In genomic region chr12:79488590-79489242, GRCm38 (mm10) we compare ENCODE assay signal across 9 mouse cellular contexts.
DNase-seq lines count a peak whose midpoint lies in the region; ATAC-seq and TF ChIP-seq lines count a peak whose summit lies in the region.
"Had no signal": no experiment of that assay in that cellular context is flagged by ENCODE, and none has a peak within 500 bp of the region (broad histone marks: within the 10 kb centered on the region; RNA-seq: fewer than 3 reads in every experiment).

No protein-coding gene starts in this region.

- H3K27ac ChIP-seq in neural tube, embryonic 15.5 days (replicated peaks): peak overlapping the region; percentile 46
- H3K27ac ChIP-seq in embryonic facial prominence, embryonic 15.5 days (replicated peaks): peak overlapping the region; percentile 77
- peak overlapping the region; percentile 7 for H3K27ac ChIP-seq in heart, embryonic 16.5 days (ENCODE audit: low read length)
- H3K27ac ChIP-seq in stomach, postnatal 0 days (replicated peaks): peak overlapping the region; percentile 65
- H3K27ac ChIP-seq in intestine, embryonic 16.5 days (ENCODE audit: low read length): no peak overlapping the region; the same call in 1 of the 2 replicates
- H3K27ac ChIP-seq: kidney, postnatal 0 days; neural tube, embryonic 13.5 days had no signal

- H3K4me1 ChIP-seq in neural tube, embryonic 15.5 days: peaks cover 3% of the 10 kb centered on the region; the same call in 1 of the 2 replicates
- peaks cover 15% of the 10 kb centered on the region; the same call in 1 of the 2 replicates for H3K4me1 ChIP-seq in embryonic facial prominence, embryonic 15.5 days
- H3K4me1 ChIP-seq in heart, embryonic 16.5 days (ENCODE audit: control insufficient read depth, insufficient read depth, low read length): peaks cover 2% of the 10 kb centered on the region; the same call in 1 of the 2 replicates
- H3K4me1 ChIP-seq in stomach, postnatal 0 days (replicated peaks; ENCODE audit: control insufficient read depth, insufficient read depth): no peaks in the 10 kb centered on the region
- H3K4me1 ChIP-seq in intestine, embryonic 16.5 days (ENCODE audit: control insufficient read depth, insufficient read depth, low read length): peaks cover 3% of the 10 kb centered on the region; the same call in 1 of the 2 replicates
- H3K4me1 ChIP-seq: neural tube, embryonic 13.5 days had no signal

- H3K9ac ChIP-seq in neural tube, embryonic 15.5 days (replicated peaks): no peak overlapping the region
- H3K9ac ChIP-seq in embryonic facial prominence, embryonic 15.5 days: no peak overlapping the region
- no peak overlapping the region for H3K9ac ChIP-seq in heart, embryonic 16.5 days (ENCODE audit: low read length)
- H3K9ac ChIP-seq in stomach, postnatal 0 days (ENCODE audit: low read length): no peak overlapping the region
- H3K9ac ChIP-seq in intestine, embryonic 16.5 days (ENCODE audit: low read depth, low read length): no peak overlapping the region
- H3K9ac ChIP-seq: neural tube, embryonic 13.5 days had no signal

- no peaks in the 10 kb centered on the region for H3K9me3 ChIP-seq in neural tube, embryonic 15.5 days (replicated peaks)
- H3K9me3 ChIP-seq in embryonic facial prominence, embryonic 15.5 days (replicated peaks): no peaks in the 10 kb centered on the region
- H3K9me3 ChIP-seq in heart, embryonic 16.5 days (replicated peaks; ENCODE audit: control insufficient read depth, low read length): no peaks in the 10 kb centered on the region
- no peaks in the 10 kb centered on the region for H3K9me3 ChIP-seq in stomach, postnatal 0 days (ENCODE audit: control insufficient read depth, low read length)
- no peaks in the 10 kb centered on the region for H3K9me3 ChIP-seq in intestine, embryonic 16.5 days (ENCODE audit: control insufficient read depth, low read length)
- H3K9me3 ChIP-seq: neural tube, embryonic 13.5 days had no signal

- no peaks in the 10 kb centered on the region for H3K36me3 ChIP-seq in neural tube, embryonic 15.5 days
- H3K36me3 ChIP-seq in embryonic facial prominence, embryonic 15.5 days: no peaks in the 10 kb centered on the region
- H3K36me3 ChIP-seq in heart, embryonic 16.5 days (ENCODE audit: control insufficient read depth, insufficient read depth): no peaks in the 10 kb centered on the region
- H3K36me3 ChIP-seq in stomach, postnatal 0 days (ENCODE audit: control insufficient read depth, insufficient read depth, low read length): no peaks in the 10 kb centered on the region
- H3K36me3 ChIP-seq in intestine, embryonic 16.5 days (ENCODE audit: control insufficient read depth, insufficient read depth, low read length): no peaks in the 10 kb centered on the region
- H3K36me3 ChIP-seq: neural tube, embryonic 13.5 days had no signal

- WGBS in neural tube, embryonic 15.5 days: 76% methylated on average over 17 of the region's 17 CpGs
- whole genome bisulfite sequencing in embryonic facial prominence, embryonic 15.5 days: 53% methylated on average over 17 of the region's 17 CpGs
- 64% methylated on average over 17 of the region's 17 CpGs for WGBS in heart, embryonic 16.5 days
- WGBS in stomach, postnatal 0 days: 57% methylated on average over 17 of the region's 17 CpGs
- 76% methylated on average over 17 of the region's 17 CpGs for WGBS in intestine, embryonic 16.5 days

- ATAC-seq in neural tube, embryonic 15.5 days (ENCODE audit: low FRiP score): no peak
- peak; percentile 77 for ATAC-seq in embryonic facial prominence, embryonic 15.5 days (ENCODE audit: insufficient number of reproducible peaks, low FRiP score, low TSS enrichment, low read depth)
- ATAC-seq in heart, embryonic 16.5 days (replicated peaks; ENCODE audit: extremely low read depth, insufficient read depth, low FRiP score): no peak; the same call in 1 of the 2 replicates
- ATAC-seq in stomach, postnatal 0 days (ENCODE audit: low FRiP score, low TSS enrichment): peak; percentile 74; the same call in 1 of the 2 replicates
- ATAC-seq in intestine, embryonic 16.5 days: no peak

- H3K27me3 ChIP-seq in neural tube, embryonic 15.5 days (replicated peaks): no peaks in the 10 kb centered on the region
- no peaks in the 10 kb centered on the region for H3K27me3 ChIP-seq in embryonic facial prominence, embryonic 15.5 days
- H3K27me3 ChIP-seq in heart, embryonic 16.5 days (ENCODE audit: control insufficient read depth, insufficient read depth, low read length): no peaks in the 10 kb centered on the region
- no peaks in the 10 kb centered on the region for H3K27me3 ChIP-seq in stomach, postnatal 0 days (ENCODE audit: control insufficient read depth, insufficient read depth, low read length)
- H3K27me3 ChIP-seq in intestine, embryonic 16.5 days (replicated peaks; ENCODE audit: control insufficient read depth, insufficient read depth, low read length): no peaks in the 10 kb centered on the region
- H3K27me3 ChIP-seq: neural tube, embryonic 13.5 days had no signal

- no peak for TF ChIP-seq EP300 in stomach, postnatal 0 days (optimal IDR thresholded peaks at IDR 0.05)

- no peak overlapping the region for H3K4me2 ChIP-seq in neural tube, embryonic 15.5 days
- H3K4me2 ChIP-seq in embryonic facial prominence, embryonic 15.5 days (replicated peaks): no peak overlapping the region
- H3K4me2 ChIP-seq in heart, embryonic 16.5 days (ENCODE audit: low read depth, low read length): no peak overlapping the region
- H3K4me2 ChIP-seq in stomach, postnatal 0 days (replicated peaks; ENCODE audit: low read depth): no peak overlapping the region
- no peak overlapping the region for H3K4me2 ChIP-seq in intestine, embryonic 16.5 days (ENCODE audit: low read depth, low read length)
- H3K4me2 ChIP-seq: neural tube, embryonic 13.5 days had no signal

- H3K4me3 ChIP-seq in neural tube, embryonic 15.5 days (replicated peaks): no peak overlapping the region
- no peak overlapping the region for H3K4me3 ChIP-seq in embryonic facial prominence, embryonic 15.5 days (replicated peaks)
- H3K4me3 ChIP-seq in heart, embryonic 16.5 days (ENCODE audit: low read length): no peak overlapping the region
- no peak overlapping the region for H3K4me3 ChIP-seq in stomach, postnatal 0 days (ENCODE audit: low read depth, low read length)
- no peak overlapping the region for H3K4me3 ChIP-seq in intestine, embryonic 16.5 days (ENCODE audit: low read length)
- H3K4me3 ChIP-seq: neural tube, embryonic 13.5 days had no signal

- no peak for DNase-seq in neural tube, embryonic 10.5 days (ENCODE audit: extremely low spot score, low spot score)
- peak; percentile 42 for DNase-seq in stomach, postnatal 0 days (ENCODE audit: low spot score)
- no peak for DNase-seq in embryo, embryonic 10.5 days (ENCODE audit: low spot score)

- TF ChIP-seq CTCF in stomach, postnatal 0 days (IDR thresholded peaks at IDR 0.05; ENCODE audit: low read depth): no peak

Comparison
In these comparisons a context has a peak if more than half of its experiments do, and no peak if none do; other contexts are left out.
1. ATAC-seq: peak in embryonic facial prominence, embryonic 15.5 days (single experiment) and stomach, postnatal 0 days (single experiment); none in neural tube, embryonic 15.5 days (single experiment), heart, embryonic 16.5 days (single experiment) and intestine, embryonic 16.5 days (single experiment).